Mouse (Mus musculus) cerebellum, adult 9-10 months (tissue): ENCODE data around the gene Rela.
A peak's percentile ranks its signal among the peaks of the same experiment; 100 is the strongest.

Experiments used
- DNase-seq: peaks from one replicate; pipeline ENCODE4 v3.0.0; 2022

Gene Rela

DNA sequence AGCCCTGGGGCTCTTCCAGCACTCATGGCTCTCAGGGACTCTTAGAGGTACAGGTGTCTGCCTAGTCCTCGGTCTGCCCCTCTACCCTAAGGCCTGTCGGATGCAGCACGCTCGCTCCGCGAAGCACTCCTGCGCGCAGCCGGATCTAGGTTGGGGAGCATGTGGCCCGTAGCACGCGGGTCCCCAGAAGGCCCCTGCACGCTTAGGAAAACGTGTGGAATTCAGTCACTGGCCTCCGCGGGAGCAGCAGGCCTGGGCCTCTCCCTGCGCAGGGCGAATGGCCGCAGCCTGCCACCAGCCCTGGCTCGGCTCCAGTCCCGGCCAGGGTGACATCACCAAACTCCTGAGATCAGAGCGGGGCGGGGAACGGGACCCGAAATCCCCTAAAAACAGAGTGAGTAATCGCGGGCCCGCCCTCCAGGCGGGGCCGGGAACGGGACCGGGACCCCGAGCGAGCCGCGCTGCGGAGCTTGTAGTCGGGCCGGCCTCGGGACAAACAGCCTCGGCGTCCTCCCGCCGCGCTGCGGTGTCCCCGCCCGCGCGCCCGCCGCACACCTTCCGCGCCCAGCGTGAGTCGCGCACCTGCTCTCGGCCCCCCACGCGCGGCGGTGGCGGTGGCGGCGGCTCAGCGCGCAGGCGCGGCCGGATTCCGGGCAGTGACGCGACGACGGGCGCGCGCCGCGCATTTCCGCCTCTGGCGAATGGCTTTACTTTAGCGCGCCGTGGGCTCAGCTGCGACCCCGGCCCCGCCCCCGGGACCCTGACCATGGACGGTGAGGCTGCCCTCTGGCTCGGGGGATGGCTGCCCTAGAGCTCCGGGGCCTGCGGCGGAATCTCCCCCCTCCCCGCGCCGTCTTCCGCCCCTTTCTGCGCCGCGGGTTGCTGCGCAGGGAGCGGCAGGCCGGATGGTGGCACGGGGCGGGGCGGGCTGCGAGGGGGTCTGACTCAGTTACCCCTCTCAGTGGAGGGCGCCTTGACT, at the start of gene Rela:
TSS of gene Rela (plus strand) at position 415 of the 979 bp plus-strand sequence.
- DNase-seq, result peak; percentile 96

DNA sequence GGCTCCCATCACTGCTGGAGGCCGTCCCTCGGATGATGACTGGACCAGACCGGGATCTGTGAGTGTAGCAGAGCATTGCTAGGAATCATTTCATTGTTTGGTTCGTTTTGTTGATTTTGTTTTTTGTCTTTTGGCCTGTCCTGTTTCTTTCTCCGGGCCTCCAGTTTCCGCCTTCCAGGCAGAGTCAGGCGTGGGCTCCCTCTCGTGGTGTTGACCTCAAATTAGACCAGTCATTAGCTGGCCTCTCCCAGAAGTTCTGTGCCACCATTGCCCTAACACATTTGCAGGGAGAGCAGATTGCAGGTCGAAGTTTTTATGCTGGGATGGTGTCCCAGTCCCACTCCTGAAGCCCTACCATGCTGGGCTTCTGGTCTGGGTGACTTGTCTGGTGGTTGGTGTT, 48.1 kb upstream of the Rela start:
- DNase-seq, result no peak

DNA sequence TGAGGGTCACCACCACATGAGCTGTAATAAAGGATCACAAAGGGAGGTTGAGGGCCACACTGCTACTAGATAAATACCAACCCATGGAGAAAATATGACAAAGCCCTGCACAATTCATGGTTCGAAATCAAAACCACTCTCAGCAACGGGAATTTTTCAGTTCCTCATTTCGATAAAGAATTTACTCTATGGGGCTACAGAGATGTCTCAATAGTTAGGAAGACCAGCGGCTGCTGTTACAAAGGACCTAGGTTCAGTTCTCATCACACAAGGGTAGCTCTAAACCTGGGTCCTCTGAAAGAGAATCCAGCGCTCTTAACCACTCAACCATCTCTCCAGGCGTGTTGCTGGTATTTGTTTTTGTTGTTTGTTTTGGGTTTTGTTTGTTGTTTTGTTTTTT, 45.4 kb upstream of the Rela start:
- DNase-seq, result no peak

DNA sequence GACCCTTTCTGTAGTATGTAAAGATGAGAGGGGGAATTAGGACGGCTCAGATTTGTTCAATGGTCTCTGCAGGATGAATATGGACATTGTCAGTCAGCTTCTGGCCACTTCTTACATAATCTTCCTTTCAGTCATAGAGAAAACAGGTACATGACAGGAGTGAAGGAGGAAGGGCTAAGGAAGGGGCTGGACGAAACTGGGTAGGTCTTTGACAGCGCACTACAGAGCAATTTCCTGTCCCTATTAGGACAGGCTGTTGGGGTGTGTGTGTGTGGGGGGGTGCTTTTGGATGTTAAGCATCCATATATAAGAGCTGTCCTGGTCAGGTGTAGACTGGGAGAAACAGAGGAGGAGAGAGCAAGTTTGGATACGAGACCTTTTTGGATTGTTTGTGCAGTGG, 38.1 kb upstream of the Rela start:
- peak; percentile 13 for DNase-seq

DNA sequence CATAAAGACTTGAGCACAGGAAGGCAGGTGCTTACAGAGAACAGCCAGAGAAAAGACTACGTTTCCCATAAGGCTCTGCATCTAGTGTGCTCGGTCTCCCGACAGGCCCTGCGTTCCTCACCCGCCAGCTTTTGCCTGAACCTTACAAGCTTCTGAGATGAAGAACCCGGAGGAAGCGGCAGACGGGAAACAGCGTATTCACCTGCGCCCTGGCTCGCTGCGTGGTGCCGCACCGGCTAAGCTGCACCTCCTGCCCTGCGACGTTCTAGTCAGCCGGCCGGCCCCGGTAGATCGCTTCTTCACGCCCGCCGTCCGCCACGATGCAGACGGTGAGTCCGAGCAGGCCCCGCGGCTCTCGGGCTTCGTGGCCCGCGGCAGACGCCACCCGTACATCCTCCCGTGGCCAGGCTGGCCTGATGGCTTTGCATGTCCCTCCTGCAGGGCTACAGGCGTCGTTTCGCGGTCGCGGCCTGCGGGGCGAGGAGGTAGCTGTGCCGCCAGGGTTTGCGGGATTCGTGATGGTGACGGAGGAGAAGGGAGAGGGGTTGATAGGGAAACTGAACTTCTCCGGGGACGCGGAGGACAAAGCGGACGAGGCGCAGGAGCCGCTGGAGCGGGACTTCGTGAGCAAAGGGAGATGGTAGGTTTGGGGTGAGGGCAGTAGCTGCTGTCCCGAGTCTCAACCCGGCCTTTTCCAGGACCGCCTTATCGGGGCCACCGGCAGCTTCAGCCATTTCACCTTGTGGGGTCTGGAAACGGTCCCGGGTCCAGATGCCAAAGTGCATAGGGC, 35.3 kb upstream of the Rela start, which contains the start of gene Rnaseh2c:
TSS of gene Rnaseh2c (plus strand) at position 122 of the 790 bp plus-strand sequence.
- DNase-seq, result peak; percentile 83

DNA sequence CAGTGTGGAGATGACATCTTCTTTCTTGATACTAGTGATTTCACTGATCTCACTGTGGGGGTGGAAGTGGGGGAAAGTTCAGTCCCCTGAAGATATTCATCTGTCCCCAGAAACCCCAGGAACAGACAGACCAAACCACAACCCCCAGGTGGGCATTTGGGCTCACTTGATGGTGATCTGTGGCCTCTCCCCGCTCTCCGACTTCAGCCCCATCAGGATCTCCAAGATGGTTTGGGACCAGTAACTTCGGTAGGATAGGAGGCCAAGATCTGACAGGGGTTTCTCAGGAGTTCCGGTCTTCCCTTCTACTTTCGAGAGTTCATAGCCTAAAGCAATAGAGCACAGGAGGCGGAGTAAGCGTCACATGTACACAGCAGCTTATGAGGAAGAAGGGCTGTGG, 33.6 kb upstream of the Rela start:
- DNase-seq, result peak; percentile 29

DNA sequence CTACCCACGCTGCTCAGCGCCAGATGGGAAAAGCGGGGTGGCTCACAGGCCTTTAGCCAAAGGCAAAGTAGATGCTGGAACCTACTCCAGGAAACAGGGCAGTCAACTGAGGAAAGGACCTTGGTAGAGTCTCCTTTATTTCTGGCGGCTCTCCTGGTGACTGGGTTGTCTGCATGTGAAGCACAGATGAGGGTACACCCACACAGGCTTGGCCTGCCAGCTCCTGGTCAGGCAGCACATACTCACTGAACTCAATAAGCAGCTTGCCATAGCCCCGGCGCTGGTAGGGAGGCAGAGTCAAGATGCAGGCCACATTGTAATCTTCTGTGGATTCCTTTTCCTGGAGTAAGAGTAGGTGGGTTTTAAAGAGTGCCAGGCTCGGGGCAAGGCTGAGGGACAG, 32.2 kb upstream of the Rela start:
- DNase-seq, result peak; percentile 17

DNA sequence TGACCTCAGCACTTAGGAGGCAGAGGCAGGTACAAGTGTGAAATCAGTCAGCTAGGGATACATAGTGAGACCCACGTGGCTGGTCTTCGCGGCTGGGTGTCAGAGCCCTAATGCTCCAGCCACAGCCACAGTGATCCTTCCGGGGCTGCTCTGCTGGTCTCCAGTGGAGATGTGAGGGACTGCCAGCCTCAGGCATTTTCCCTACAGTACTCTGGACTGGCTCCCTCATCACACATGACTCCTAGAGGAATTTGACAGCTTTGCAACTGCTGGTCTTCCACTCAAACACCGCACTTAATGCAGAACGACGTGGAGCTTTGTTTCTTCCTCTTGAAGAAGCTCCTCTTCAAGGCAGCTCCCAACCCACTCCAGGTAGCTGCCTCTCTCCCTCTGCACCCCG, 31.1 kb upstream of the Rela start:
- DNase-seq, result no peak

DNA sequence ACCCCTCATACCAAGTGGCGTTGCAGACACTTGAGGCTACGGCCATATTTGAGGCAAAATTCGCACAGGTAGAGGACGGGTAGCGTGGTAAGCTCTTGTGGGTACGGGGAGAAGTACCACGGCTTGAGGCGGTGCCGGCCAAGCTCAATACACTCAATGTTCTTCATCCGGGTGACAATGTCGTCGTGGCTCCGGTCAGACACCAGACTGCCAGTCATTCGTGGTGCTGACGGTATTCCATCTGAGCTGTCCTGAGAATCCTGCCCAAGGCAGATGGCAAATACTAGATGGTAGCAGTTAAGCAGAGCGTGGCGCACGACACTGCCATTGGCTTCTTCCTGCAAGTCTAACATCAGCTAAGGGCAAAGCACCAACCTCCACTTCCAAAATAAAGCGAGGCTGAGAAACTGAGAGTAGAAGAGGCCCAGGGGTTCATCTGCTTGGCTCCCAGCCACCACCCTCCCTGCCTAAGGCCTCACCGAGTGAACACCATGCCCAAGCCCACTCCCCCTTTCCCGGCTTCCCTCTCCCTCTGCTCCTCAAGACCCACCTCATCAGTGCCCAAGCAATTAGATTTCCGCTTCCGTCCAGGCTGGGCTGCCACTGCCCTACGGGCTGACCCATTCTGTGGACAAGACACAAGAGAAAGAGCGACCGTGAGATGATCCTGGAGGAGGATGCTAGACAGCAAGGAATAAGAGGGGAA, 29.4 kb upstream of the Rela start:
- no peak for DNase-seq

DNA sequence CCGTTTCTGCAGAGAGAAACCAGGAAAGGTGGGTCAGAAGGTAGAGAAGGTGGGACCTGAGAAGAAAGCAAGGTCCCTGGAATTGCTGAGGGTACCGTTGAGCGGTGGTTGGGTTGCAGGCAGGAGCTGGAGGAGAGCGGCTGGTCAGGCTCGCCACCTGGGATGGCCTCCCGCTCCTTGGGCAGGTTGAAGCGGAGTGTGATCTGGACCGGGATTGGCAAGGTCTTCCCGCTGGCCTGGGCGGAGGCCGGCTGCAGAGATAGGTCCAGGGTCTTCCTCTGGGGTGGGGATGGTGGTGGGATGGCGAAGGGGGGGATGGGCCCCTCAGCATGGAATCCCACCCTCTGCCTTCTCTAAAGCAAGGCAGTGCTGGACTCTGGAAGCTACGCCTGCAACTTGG, 28.6 kb upstream of the Rela start:
- DNase-seq, result no peak

DNA sequence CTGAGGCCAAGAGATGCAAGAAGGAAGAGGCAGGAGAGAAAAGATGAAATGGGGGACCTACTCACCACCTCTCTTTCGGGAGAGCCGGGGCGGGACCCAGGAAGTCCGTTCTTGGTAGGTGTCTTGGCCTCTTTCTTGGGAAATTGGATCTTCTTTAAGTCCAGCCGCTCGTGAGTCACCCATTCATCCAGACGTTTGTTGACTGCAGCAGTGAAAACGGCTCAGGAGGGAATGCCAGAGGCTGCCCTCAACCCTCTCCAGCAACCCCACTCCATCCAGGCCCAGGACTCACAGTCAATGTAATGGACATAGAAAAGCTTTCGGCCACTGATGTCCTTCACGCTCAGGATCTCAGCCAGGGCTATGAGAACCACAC, 28.1 kb upstream of the Rela start:
- no peak for DNase-seq

DNA sequence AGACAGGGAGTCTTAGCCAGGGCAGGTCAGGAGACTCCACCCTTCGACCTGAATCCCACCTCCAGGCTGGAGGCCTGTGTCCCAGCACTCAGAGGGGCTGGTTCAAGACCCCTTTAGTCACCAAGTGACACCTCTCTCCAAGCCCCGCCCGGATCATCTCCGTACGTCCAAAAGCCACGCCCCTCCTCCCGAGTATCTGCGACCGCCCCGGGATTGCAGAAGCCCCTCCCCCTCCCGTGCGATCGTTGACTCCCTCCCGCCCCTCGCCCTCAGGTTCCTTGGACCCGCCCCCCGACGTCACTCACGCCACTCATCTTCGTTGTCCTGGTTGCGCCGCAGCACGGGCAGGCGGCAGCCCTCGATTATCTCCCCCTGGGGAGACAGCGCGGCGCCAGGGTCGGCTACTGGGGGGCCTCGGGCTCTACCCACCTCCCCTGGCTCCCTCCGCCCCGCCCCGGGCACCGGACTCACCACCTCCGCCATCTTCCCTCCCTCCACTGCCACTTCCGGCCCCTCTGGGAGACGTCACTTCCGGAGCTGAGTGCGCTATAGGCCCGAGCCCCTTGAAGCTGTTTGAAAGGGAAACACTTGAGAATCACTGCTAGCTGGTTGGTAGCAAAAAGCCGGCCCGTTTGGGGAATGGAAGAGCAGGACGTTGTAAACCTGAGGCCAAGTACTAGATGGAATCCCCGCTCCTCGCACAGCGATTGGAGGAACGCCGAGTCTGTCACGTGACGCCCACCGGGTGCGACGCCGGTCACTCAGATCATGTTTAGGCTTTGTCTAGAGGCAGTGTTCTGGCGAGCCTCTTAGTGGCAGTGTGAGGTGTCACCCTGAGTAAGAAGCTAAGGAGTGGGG, 27.5 kb upstream of the Rela start, which contains the start of gene Kat5:
TSS of gene Kat5 (minus strand) at position 691 of the 858 bp plus-strand sequence.
- DNase-seq, result peak; percentile 95

DNA sequence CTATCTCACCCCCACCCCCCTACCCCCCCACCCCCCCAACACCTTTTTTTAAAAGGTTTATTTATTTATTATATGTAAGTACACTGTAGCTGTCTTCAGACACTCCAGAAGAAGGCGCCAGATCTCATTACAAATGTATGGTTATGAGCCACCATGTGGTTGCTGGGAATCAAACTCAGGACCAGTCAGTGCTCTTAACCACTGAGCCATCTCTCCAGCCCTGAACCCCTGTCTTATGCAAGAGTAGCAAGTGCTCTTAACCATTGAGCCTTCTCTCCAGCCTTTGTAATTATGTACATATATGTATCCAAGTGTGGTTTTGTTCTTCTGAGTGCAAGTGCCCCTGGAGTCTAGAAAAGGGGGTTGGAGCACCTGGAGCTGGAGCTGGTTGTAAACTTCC, 25.3 kb upstream of the Rela start:
- DNase-seq, result no peak

DNA sequence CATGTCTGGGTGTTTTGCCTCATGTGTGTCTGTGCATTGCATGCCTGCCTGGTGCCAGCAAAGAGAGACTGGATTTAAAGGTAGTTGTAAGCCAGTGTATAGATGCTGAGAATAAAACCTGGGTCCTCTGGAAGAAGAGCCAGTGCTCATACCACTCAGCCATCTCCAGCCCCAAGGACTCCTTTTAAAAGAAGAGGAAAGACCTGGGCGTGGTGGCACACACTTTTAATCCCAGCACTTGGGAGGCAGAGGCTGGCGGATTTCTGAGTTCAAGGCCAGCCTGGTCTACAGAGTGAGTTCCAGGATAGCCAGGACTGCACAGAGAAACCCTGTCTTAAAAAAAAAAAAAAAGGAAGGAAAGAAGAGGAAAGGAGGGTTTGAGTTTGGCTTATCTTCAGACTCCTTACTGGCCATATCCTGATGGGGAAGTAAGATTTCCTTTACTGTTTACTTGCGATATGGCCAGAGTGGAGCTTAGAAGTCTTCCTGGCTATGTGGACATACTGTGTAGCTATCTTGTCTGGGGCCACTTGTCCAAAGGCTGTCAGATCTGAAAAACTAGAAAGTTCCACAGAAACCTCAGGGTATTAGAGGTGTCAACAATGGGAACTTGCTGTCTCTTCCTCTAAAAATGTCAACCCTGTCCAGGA, 24.4 kb upstream of the Rela start:
- no peak for DNase-seq

DNA sequence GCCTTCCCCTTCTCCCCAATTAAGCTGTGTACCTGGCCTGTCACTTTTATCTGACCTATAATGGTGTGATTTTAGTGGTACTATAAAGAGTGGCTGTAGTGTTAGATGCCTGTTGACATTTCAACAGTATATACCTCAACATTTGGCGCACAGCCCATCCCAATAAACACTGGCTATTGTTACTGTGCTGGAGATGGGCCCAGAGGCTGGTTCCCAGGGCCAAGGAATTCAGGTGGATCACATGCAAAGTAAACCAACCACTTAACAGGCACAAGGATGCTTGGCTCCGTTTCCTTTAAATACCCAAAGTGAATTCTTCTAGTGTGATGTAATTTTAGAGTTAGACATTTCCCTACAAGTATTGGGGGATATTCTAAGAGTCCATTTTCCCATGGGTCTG, 22.3 kb upstream of the Rela start:
- DNase-seq, result no peak

DNA sequence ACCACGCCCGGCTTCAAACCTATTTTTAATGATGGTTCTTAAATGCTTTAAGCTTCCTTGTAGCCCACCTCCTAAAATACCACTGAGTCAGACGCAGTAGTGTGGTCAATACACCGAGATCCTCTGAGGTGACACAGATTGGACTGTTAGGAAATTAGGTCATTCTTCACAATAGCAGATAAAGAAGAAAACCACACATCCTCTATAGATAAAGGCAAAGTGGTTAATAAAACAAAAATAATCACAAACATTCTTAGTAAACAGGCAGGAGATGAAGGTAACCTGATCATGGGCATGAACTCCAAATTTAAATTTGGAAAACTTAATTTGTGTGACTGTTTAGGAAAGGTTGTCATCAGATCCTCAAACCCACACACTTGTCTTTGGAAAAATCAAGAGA, 17.3 kb upstream of the Rela start:
- no peak for DNase-seq

DNA sequence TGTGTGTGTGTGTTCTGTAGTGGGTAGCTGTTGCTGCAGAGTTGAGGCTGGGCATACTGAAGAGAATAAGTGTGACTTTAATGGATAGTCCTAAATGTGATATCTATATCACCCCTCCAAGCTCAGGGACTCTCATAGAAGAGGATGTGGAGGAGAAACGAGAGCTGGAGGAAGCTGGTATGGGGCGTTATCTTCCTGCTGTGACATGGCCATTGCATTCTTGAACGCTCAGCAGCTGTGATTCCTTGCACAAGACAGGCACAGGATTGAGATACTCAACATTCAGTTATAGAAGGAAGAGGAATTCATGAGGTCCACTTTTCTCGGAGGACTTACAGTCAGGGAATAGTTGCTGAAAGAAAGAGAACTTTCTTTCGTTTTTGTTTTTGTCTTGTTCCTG, 15.4 kb upstream of the Rela start:
- DNase-seq, result no peak

DNA sequence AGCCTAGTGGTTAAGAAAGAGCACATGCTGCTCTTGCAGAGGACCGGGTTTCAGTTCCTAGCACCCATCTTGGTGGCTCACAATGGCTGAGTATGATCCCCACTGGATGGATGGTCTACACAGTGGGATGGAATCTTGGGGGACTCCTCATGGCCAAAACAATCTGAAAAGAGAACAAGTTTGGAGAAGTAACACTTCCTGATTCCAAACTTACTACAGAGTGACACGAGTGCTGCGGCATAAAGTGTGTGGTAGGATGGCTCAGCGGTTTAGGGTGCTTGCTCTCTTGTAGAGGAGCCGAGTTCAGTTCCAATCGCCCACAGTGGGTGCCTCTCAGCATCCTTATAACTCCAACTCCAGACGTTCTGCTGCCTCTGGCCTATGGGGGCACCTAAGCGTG, 12.0 kb upstream of the Rela start:
- no peak for DNase-seq

DNA sequence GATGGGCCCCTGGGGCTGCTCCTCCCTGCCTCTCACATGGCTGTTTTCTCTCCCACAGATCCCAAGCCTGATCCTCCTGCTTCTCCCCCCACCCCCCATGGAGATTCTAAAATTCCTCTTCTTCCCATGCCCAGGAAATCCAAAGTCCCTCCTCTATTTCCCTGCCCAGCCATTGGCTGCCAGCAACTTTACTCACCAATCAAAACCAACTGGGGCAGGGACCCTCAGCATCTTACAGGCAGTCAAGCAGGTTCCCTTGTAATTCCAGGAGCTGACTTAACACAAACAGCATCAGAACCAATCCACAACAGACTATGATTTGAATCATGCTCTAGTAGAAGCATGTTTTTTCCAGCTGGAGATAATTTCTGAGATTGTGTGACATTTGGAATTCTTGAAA, 7.4 kb upstream of the Rela start:
- DNase-seq, result no peak

DNA sequence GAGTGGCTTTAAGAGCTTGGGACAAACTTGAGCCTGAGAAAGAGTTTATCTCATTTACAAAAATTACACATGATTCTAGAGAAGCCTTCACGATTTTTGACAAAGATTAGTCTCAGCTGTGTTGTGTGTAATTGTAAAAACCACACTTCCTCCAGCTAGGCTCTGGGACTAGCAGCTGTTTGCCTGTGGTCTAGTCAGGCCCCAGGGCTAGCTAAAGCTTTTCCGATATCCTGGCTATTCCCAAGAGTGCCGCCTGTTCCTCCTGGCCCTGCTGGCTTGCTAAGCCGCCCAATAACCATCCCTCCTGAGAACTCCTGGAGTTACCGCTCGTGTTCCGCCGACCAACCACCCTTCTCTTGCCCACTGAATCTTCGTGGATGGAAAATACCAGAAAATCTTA, 5.2 kb upstream of the Rela start:
- DNase-seq, result no peak

DNA sequence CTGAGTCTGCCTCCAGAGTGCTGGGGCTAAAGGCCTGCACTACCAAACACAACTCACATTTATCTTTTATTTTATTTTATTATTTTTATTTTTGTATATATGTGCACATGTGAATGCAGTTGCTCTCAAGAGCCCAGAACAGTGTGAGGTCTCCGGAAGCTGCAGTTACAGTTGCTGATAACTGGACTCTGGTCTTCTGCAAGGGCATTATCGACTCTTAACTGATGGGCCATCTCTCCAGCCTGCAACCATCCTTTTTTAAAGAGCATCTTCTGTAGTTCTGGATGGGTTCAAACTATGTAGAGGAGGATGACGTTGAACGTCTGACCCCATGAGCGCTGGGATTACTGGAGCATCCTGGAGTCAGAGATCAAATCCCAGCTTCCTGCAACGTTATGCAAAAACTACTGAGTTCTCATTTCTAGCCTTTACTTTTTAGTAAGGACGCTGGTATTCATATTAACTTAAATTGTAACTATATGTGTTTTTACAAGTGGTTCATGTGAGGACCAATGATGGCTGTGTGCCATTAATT, 1.2 kb upstream of the Rela start:
- no peak for DNase-seq
